Mouse (Mus musculus): ENCODE results near the gene Tomm7. TPM values are rescaled to one million over a fixed set of nuclear protein-coding genes. Genes with fewer than 3 reads are reported as not detected.
"Not testable (repeated sequence)": the region's sequence is repeated elsewhere in the genome, so short reads cannot be mapped to it uniquely, and the experiment has no call there.

The Tomm7 gene
- polyA plus RNA-seq, 1 experiment from 2014 or later = 81.3 TPM

DNA sequence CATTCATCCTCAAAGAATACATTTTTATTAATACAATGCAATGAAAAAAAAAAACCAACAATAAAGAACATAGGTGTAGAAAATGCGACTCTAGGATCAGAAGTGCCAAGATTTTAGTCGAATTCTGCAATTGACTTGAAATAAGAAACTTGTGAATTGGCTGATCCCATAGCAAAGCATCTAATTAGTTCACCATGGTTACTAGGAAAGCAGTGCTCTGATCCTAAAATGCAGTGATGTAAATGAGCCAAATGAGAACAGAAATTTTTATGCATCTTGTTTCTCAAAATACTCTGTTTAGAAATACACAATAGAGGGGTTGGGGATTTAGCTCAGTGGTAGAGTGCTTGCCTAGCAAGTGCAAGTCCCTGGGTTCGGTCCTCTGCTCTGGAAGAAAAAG lies 1.2 kb upstream of the Tomm7 start:
- H3K4me2 ChIP-seq = peak overlapping the region; percentile 69
- peaks cover 23% of the 10 kb centered on the region for H3K4me1 ChIP-seq (replicated peaks)
- WGBS = 82% methylated on average over 3 of the region's 3 CpGs
- no peak overlapping the region for H3K27ac ChIP-seq (replicated peaks)
- no peak overlapping the region for H3K4me3 ChIP-seq
- H3K27me3 ChIP-seq = no peaks in the 10 kb centered on the region
- no peak overlapping the region for H3K9ac ChIP-seq
- no peak for ATAC-seq (ENCODE audit: low FRiP score, low read depth)
- H3K9me3 ChIP-seq = no peaks in the 10 kb centered on the region
- 0 out of 2 replicates have a peak, but pooled peaks cover under 1% of the 10 kb centered on the region for H3K36me3 ChIP-seq

DNA sequence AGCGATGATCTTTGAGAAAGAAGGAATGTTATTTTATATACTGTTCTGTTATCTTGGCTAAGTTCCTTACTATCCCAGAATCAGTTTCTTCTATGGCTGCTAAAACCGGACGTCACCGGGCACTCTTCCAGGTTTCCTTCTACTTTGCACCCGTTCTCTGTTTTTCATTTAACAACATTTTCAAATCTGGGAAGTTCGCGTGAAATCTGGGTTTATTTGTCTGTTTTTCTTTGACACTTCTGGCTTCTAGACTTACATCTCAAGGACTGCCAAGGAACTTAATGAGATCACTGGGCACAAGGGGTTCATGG lies 525 bp upstream of the Tomm7 start:
- Histone ChIP-seq H3K4me1 (replicated peaks) (peaks cover 23% of the 10 kb centered on the region), H3K27me3 (no peaks in the 10 kb centered on the region), H3K9me3 (no peaks in the 10 kb centered on the region), H3K4me3 (peak overlapping the region; percentile 86), H3K27ac (replicated peaks) (peak overlapping the region; percentile 83), H3K9ac (peak overlapping the region; percentile 83), H3K36me3 (peaks cover 5% of the 10 kb centered on the region; the same call in 1 of the 2 replicates), H3K4me2 (peak overlapping the region; percentile 69)
- no peak for ATAC-seq (ENCODE audit: low FRiP score, low read depth)
- WGBS = 40% methylated on average over 7 of the region's 7 CpGs

DNA sequence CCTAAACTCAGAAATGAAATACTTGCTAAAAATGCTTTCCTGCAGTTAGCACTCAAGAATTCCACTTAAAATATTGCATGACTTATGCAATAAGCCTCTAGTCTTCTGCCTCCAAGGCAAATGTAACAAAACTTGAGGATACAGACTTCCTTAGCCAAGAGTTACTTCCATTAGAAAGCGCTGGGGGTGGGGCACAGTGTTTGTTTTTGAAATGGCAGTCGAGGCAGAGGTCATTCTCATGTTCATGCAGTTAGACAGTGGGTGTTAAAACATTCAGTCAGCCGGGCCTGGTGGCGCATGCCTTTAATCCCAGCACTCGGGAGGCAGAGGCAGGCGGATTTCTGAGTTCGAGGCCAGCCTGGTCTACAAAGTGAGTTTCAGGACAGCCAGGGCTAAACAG lies 5.8 kb downstream of the Tomm7 start:
- H3K36me3 ChIP-seq = peaks cover 15% of the 10 kb centered on the region
- H3K27me3 ChIP-seq = no peaks in the 10 kb centered on the region
- H3K4me1 ChIP-seq (replicated peaks) = peaks cover 11% of the 10 kb centered on the region
- H3K27ac ChIP-seq (replicated peaks) = no peak overlapping the region
- no peak overlapping the region for H3K9ac ChIP-seq
- no peak overlapping the region for H3K4me3 ChIP-seq
- 90% methylated on average over 7 of the region's 7 CpGs for WGBS
- no peak for ATAC-seq (ENCODE audit: low FRiP score, low read depth)
- no peak overlapping the region for H3K4me2 ChIP-seq
- no peaks in the 10 kb centered on the region for H3K9me3 ChIP-seq

DNA sequence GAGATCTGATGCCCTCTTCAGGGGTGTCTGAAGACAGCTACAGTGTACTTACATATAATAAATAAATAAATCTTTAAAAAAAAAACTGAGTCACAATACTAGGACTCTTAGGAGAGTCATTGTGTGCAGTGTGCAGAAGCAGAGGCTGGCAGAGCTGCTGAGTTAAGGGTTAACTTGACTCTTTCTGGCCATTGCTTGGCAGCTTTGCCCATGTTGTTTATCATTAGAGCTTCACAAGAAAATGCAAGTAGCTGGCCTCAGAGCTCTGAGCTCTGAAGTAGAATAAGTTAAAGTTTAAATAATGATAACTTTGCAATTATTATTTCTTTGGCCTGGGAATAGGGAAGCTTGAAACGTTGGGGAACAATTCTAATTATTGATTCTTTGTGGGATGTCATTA lies 8.3 kb downstream of the Tomm7 start:
- not testable (repeated sequence) for H3K4me2 ChIP-seq; H3K9me3 ChIP-seq; H3K4me3 ChIP-seq; H3K4me1 ChIP-seq (replicated peaks); H3K9ac ChIP-seq; H3K27ac ChIP-seq (replicated peaks); ATAC-seq (ENCODE audit: low FRiP score, low read depth); H3K27me3 ChIP-seq
- H3K36me3 ChIP-seq = peaks cover 15% of the 10 kb centered on the region
- WGBS = 54% methylated on average over 1 of the region's 1 CpGs

DNA sequence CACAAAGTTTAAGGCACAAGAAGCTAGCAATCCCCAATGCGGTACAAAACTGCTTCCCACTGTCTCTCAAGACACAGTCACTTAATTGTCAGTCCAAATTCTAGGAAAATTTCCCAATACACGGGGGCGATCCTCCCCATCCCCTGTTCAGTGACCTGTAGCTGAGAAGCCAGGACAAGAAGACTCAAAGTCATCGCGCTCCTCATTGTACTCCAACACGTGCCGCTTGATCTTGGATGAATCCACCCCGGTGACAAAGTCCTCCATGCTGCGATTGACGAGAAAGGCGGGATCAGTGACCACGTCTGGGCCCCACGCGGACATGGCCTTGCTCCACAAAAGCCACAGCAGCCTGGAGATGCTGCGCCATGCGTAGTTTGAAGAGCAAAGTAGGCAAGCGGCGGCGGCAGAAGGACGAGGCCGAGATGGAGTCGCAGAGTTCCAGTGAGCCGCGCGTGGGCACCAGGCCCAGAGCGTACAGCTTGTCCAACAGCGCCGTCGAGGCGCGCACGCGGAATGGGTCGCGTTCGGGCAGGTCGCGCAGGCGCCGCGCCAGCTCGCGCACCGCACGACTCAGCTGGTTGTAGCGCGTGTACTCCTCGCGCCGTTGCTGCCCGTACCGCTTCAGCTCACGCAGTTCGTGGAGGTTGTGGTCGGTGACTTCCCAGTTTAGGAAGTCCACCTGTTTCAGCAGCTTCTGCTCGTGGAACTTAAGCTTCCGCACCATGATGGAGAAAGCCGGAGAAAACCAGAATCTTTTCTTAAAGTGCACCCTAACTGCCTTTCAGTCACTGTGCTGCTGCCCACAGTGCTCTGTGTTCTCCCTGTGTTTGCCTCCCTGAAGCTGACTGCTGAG lies 12.8 kb downstream of the Tomm7 start:
- H3K27ac ChIP-seq (replicated peaks) = no peak overlapping the region
- no peaks in the 10 kb centered on the region for H3K36me3 ChIP-seq
- no peak for ATAC-seq (ENCODE audit: low FRiP score, low read depth)
- H3K4me1 ChIP-seq (replicated peaks) = 0 out of 2 replicates have a peak, but pooled peaks cover 3% of the 10 kb centered on the region
- peak overlapping the region; percentile 48 for H3K4me2 ChIP-seq
- no peak overlapping the region for H3K9ac ChIP-seq
- H3K4me3 ChIP-seq = peak overlapping the region; percentile 24
- WGBS = 51% methylated on average over 58 of the region's 58 CpGs
- no peaks in the 10 kb centered on the region for H3K9me3 ChIP-seq
- H3K27me3 ChIP-seq = 0 out of 2 replicates have a peak, but pooled peaks cover 10% of the 10 kb centered on the region

DNA sequence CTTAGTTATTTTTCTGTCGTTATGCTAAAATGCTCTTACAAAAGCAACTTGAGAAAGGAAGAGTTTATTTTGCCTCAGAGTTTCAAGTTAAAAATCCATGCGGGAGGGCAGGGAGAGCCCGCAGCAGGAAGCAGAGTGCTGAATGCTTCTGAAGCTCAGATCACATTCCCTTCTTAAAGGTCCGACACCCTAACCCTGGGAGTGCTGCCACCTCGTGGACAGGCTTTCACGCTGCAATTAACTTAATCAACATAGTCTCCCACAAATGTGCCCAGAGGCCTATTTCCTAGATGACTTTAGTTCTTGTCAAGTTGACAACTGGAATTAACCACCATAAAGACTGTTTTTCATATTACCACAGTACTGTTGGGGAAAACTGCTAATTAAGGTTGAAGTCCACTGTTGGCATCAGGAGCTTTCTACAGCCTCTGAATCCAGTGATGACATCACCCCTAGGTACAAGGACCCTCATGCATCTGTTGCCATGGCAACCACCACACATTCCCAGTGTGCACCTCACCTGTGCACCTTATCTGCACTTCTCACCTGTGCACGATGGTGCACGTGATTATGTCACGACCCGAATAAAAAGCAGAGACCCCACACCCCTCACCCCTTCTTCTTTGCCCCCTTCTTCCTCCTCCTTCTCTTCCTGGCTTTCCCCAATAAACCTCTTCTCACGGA lies 17.5 kb downstream of the Tomm7 start:
- Histone ChIP-seq H3K4me3 (no peak overlapping the region), H3K9ac (no peak overlapping the region), H3K27me3 (0 out of 2 replicates have a peak, but pooled peaks cover 7% of the 10 kb centered on the region), H3K36me3 (no peaks in the 10 kb centered on the region), H3K4me1 (replicated peaks) (0 out of 2 replicates have a peak, but pooled peaks cover 3% of the 10 kb centered on the region), H3K27ac (replicated peaks) (no peak overlapping the region), H3K9me3 (no peaks in the 10 kb centered on the region), H3K4me2 (no peak overlapping the region)
- no peak for ATAC-seq (ENCODE audit: low FRiP score, low read depth)
- WGBS = 34% methylated on average over 11 of the region's 11 CpGs

DNA sequence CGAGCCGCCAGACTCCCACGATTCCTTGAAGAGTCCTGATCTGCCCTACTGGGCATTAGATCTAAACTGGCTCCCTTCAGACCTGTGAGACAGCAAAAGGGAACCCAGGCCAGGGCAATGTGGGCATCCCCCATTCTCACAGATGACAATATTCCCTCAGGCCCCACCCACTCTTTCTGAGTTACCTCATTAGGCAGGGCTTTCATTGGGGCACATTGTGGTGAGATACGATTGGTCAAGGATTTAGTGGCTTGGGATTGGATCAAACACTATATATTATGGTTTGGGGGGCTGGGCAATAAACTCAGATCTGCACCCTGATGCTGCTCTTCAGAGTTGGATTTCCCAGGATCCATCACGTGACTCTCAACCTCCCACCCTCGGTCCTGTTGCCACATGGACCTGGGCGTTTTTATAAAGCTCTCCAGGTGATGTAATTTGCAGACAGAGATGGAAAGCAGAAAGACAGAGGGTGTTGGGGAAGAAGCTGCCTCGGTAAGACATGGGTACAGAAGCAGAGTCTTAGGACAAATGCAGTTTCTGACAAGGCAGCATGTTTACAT lies 19.7 kb downstream of the Tomm7 start:
- no peak overlapping the region for H3K27ac ChIP-seq (replicated peaks)
- no peak overlapping the region for H3K4me2 ChIP-seq
- H3K4me3 ChIP-seq = no peak overlapping the region
- no peaks in the 10 kb centered on the region for H3K27me3 ChIP-seq
- H3K9ac ChIP-seq = no peak overlapping the region
- H3K9me3 ChIP-seq = no peaks in the 10 kb centered on the region
- 82% methylated on average over 8 of the region's 8 CpGs for whole genome bisulfite sequencing
- no peak for ATAC-seq (ENCODE audit: low FRiP score, low read depth)
- no peaks in the 10 kb centered on the region for H3K4me1 ChIP-seq (replicated peaks)
- peaks cover 11% of the 10 kb centered on the region for H3K36me3 ChIP-seq

DNA sequence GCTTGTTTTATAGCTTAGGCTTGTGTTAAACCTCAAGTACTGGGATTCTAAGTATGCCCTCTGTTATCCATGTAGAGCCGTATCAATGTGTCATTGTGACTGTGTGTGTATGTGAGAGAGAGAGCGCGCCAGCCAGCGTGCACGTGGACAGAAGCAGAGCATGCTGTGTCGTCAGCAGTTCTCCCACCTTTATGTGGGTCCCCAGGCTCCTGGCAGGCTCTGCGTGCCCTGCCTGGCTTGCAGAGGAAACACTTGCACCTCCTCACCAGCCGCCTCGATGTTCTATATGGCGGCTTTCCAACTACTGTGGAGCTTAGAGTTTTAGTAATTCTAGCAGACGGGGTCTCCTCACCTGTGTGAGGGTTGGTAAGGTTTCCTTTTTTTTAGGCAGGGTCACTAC lies 21.7 kb downstream of the Tomm7 start:
- no peaks in the 10 kb centered on the region for H3K27me3 ChIP-seq
- WGBS = 71% methylated on average over 11 of the region's 11 CpGs
- H3K9ac ChIP-seq = no peak overlapping the region
- no peaks in the 10 kb centered on the region for H3K9me3 ChIP-seq
- H3K4me1 ChIP-seq (replicated peaks) = no peaks in the 10 kb centered on the region
- no peak overlapping the region for H3K27ac ChIP-seq (replicated peaks)
- no peak for ATAC-seq (ENCODE audit: low FRiP score, low read depth)
- H3K4me3 ChIP-seq = no peak overlapping the region
- peaks cover 19% of the 10 kb centered on the region for H3K36me3 ChIP-seq
- no peak overlapping the region for H3K4me2 ChIP-seq

DNA sequence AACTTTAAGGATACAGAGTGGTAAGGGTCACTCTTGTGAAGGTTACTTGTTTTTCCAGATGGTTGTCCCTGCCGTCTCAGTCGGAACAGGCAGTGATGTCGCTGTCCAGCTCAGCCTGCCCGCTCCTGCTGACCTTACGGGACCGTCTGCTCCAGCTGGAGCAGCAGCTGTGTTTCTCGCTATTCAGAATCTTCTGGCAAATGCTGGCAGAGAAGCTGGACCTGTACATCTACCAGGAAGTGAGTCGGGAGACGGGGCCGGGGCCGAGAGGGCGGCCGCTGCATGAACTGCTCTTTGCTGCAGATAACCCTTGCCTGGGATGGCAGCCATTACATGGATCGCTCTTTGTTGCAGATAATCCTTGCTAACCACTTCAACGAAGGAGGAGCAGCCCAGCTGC lies 27.3 kb downstream of the Tomm7 start:
- 93% methylated on average over 15 of the region's 15 CpGs for WGBS
- Histone ChIP-seq H3K4me3 (no peak overlapping the region), H3K9me3 (no peaks in the 10 kb centered on the region), H3K36me3 (peaks cover 55% of the 10 kb centered on the region), H3K4me2 (no peak overlapping the region), H3K9ac (no peak overlapping the region), H3K4me1 (replicated peaks) (no peaks in the 10 kb centered on the region), H3K27me3 (no peaks in the 10 kb centered on the region), H3K27ac (replicated peaks) (no peak overlapping the region)
- no peak for ATAC-seq (ENCODE audit: low FRiP score, low read depth)

DNA sequence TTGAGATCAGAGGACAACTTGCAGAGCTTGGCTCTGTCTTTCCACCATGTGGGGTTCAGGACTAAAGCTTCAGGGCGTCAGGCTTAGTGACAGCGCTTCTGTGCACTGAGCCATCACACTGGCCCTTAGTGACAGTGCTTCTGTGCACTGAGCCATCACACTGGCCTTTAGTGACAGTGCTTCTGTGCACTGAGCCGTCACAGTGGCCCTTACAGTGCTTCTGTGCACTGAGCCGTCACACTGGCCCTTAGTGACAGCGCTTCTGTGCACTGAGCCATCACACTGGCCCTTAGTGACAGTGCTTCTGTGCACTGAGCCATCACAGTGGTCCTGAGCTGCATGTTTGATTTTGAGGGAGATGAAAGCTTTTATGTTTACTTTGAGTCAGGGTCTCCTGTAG lies 29.1 kb downstream of the Tomm7 start:
- H3K27me3 ChIP-seq = no peaks in the 10 kb centered on the region
- no peak overlapping the region for H3K27ac ChIP-seq (replicated peaks)
- no peak for ATAC-seq (ENCODE audit: low FRiP score, low read depth)
- H3K4me2 ChIP-seq = no peak overlapping the region
- H3K4me1 ChIP-seq (replicated peaks) = no peaks in the 10 kb centered on the region
- WGBS = 59% methylated on average over 5 of the region's 5 CpGs
- no peaks in the 10 kb centered on the region for H3K9me3 ChIP-seq
- H3K4me3 ChIP-seq = no peak overlapping the region
- no peak overlapping the region for H3K9ac ChIP-seq
- peaks cover 64% of the 10 kb centered on the region for H3K36me3 ChIP-seq

DNA sequence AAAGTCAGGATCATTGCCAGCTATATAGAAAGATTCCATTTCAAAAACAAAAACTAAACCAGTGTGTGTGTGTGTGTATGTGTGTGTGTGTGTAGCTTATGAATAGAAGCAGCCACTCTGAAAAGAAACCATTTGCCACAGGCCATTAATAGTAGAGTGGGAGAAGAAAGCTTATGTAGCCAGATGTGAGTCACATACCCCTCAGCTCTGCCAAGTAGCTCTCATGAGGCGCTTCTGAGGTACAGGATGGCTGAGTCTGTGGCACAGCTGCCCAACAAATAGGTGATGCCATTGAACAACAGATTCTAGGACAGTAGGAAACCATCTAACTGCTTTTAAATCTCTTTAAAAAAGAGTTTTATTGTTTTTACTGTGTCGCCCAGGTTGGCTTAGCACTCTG lies 51.2 kb downstream of the Tomm7 start:
- Histone ChIP-seq H3K9ac (no peak overlapping the region), H3K27ac (replicated peaks) (no peak overlapping the region), H3K9me3 (no peaks in the 10 kb centered on the region), H3K4me2 (no peak overlapping the region), H3K4me3 (no peak overlapping the region), H3K36me3 (peaks cover 23% of the 10 kb centered on the region), H3K27me3 (no peaks in the 10 kb centered on the region), H3K4me1 (replicated peaks) (peaks cover 10% of the 10 kb centered on the region)
- WGBS = 80% methylated on average over 2 of the region's 2 CpGs
- no peak for ATAC-seq (ENCODE audit: low FRiP score, low read depth)

DNA sequence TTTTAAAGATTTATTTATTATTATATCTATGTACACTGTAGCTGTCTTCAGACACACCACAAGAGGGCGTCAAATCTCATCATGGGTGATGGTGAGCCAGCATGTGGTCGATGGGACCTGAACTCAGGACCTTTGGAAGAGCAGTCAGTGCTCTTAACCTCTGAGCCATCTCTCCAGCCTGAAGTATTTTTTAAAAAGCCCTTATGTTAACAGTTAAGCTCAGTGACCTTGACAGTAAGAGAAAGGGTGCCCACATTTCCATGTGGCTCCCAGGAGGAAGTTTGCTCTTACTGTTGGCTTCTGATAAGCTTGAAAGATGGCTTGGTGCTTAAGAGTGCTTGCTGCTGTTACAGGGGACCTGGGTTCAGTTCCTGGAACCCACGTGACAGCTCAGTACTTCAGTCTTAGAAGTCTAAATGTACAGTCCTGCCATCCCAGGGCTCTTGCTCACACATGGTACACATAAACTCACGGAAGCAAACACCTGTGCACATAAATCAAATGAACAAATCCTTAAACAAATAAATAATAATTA lies 54.8 kb downstream of the Tomm7 start:
- H3K9ac ChIP-seq = no peak overlapping the region
- peaks cover 9% of the 10 kb centered on the region for H3K36me3 ChIP-seq
- no peak overlapping the region for H3K4me2 ChIP-seq
- no peak overlapping the region for H3K4me3 ChIP-seq
- no peaks in the 10 kb centered on the region for H3K27me3 ChIP-seq
- H3K9me3 ChIP-seq = no peaks in the 10 kb centered on the region
- no peak for ATAC-seq (ENCODE audit: low FRiP score, low read depth)
- WGBS = 89% methylated on average over 4 of the region's 4 CpGs
- no peak overlapping the region for H3K27ac ChIP-seq (replicated peaks)
- H3K4me1 ChIP-seq (replicated peaks) = peaks cover 10% of the 10 kb centered on the region
